Mouse (Mus musculus) small intestine, adult 2 months (tissue): Measurements from ENCODE around the gene Intu.

Experiments used
- CTCF ChIP-seq: fragments of 200-500 bp; IDR thresholded peaks from 2 replicates; pipeline ENCODE4 v1.5.1; 2012; ENCODE audit warnings: low read depth, mild to moderate bottlenecking, control low read depth, inconsistent platforms, low read length, moderate library complexity, mixed read lengths; ENCODE audit not compliant: insufficient replicate concordance, insufficient read length; ENCODE audit errors: extremely low read depth
- POLR2A ChIP-seq: fragments of 200-500 bp; IDR thresholded peaks from 2 replicates; pipeline ENCODE4 v1.6.1; 2012; ENCODE audit warnings: low read depth, mild to moderate bottlenecking, control low read depth, inconsistent platforms, low read length, moderate library complexity

GRCm38 (mm10) chr3:40540567-40541554 is 9.8 kb downstream of the Intu start:
- TF ChIP-seq CTCF (no peak), POLR2A (no peak)
